Mouse (Mus musculus) layer of hippocampus, postnatal 36 days (tissue): Measurements from ENCODE around the gene Gm3020. TPM values are rescaled to one million over a fixed set of nuclear protein-coding genes. Genes with fewer than 3 reads are reported as not detected.
"Not testable (repeated sequence)": the region's sequence is repeated elsewhere in the genome, so short reads cannot be mapped to it uniquely, and the experiment has no call there.

Experiments
- DNase-seq, 2 experiments: peaks; one replicate each; pipeline ENCODE4 v3.0.0; 2022
- total RNA-seq, 2 experiments: library from RNA; stranded (reverse); gene quantifications; 2 replicates each; pipeline ENCODE4 v1.2.3; 2021

The Gm3020 gene
- total RNA-seq = 1 to 10 TPM; 2.7 to 2.8 TPM

DNA sequence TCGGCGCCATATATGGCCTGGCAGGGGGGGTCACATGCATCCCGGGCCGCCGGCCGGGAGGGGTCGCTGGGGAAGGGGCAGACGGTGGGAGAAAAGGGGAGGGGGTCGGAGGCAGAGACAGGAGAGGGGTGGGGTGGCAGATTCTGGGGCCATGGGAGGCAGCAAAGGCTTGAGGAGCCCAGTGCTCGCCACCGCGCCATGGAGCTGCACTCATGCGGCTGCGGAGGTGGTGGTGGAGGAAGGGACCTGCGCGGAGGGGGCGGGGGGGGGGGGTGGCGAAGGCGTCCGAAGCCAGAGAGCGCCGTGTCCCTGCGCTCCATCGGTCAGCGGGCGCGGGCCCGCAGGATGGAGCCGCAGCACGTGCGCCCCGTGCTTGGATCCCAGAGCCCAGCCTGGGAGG lies at the start of gene Gm3020:
Gene Gm3020 (plus strand): TSS at position 301 of the 400 bp plus-strand sequence.
- DNase-seq = not testable (repeated sequence)

DNA sequence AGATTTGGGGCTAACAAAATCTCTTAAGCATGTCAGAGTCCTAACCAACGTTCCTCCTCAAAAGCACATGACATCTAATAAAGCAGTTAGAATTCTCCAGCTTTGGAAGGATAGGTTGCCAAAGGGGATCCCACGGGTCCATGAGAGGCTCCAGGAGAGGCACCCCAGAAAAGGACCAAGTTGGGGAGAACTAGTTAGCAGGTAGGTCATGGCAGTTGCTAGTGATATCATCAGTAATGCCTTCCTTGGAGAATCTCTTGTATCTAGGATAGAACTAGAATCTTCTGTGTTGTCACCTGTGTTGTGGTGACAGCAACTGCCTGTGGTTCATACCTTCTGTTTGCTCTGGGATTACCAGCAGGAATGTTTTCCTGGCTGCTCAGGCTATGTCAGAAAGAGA lies 17.6 kb upstream of the Gm3020 start, which contains the start of gene Gm3012:
Gene Gm3012 (plus strand): TSS at position 301 of the 400 bp plus-strand sequence.
- not testable (repeated sequence) for DNase-seq

DNA sequence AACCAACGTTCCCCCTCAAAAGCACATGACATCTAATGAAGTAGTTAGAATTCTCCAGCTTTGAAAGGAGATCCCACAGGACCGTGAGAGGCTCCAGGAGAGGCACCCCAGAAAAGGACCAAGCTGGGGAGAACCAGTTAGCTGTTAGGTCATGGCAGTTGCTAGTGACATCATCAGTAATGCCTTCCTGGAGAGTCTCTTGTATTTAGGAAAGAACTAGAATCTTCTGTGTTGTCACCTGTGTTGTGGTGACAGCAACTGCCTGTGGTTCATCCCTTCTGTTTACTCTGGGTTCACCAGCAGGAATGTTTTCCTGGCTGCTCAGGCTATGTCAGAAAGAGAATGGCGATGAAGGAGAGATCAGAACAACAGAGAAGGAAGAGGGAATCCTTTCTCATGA lies 36.7 kb downstream of the Gm3020 start, which contains the start of gene Gm3043:
Gene Gm3043 (plus strand): TSS at position 301 of the 400 bp plus-strand sequence.
- DNase-seq = not testable (repeated sequence)

Other genes starting within 250 kb of the Gm3020 start
- gene Gm10409, start 239.4 kb upstream of the Gm3020 start, total RNA-seq = 1 to 10 TPM; 2.7 to 2.8 TPM
- gene Gm3005, start 223.9 kb upstream of the Gm3020 start, total RNA-seq = under 1 TPM; 0.40 to 0.70 TPM
- gene Gm10408, start 202.7 kb upstream of the Gm3020 start, total RNA-seq = not detected
- not detected for gene Gm3012, start 17.5 kb upstream of the Gm3020 start, total RNA-seq
- not detected for gene Gm3043, start 36.8 kb downstream of the Gm3020 start, total RNA-seq
- gene Gm3002, start 158.0 kb downstream of the Gm3020 start, total RNA-seq = under 1 TPM in 1 of 2 experiments, not detected in 1; 0.58 TPM
- gene Gm3033, start 194.2 kb downstream of the Gm3020 start, total RNA-seq = not detected
- gene Gm2916, start 232.1 kb downstream of the Gm3020 start, total RNA-seq = not detected